Mouse (Mus musculus) heart, postnatal 0 days (tissue): ENCODE measurements around the gene Abraxas2.

Experiments used
- CTCF ChIP-seq: IDR thresholded peaks from 2 replicates; pipeline ENCODE4 v1.5.1; 2016; ENCODE audit warnings: antibody characterized with exemption, control low read depth, low read depth
- EP300 ChIP-seq: IDR thresholded peaks from 2 replicates; pipeline ENCODE4 v1.6.1; 2016; ENCODE audit warnings: antibody characterized with exemption, low read depth

GRCm38 (mm10) chr7:132820692-132821091, 38.3 kb upstream of the Abraxas2 start:
- TF ChIP-seq CTCF (no peak), EP300 (no peak)
